Mouse (Mus musculus): ENCODE results near the gene Olfr1047. TPM values are rescaled to one million over a fixed set of nuclear protein-coding genes. Genes with fewer than 3 reads are reported as not detected.

Gene Olfr1047
- not detected in 2 replicates for polyA plus RNA-seq (2015; fragmentation: Nextera tagmentation; extraction: Ambion mirVana)

DNA sequence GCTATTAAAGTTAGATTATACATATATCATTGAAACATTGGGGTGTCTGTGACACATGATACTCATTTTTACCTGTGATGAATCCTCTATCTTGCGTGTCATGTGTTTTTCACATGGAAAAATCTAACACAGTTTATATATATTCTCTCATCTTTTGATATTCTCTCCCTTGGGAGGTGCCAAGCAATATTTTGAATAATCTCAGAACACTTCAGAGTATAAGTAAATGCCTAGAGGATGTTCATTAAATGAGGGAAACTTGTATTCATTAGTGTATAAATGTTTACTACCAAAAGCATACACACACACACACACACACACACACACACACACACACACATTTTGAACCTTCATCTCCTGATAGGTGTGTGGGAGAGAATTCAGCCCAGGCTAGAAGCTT, at the start of gene Olfr1047:
Gene Olfr1047 (minus strand): TSS at position 101 of the 400 bp plus-strand sequence.

GRCm38 (mm10) chr2:86278988-86279387, 47.8 kb upstream of the Olfr1047 start, which contains the start of gene Olfr1051:
TSS of gene Olfr1051 (minus strand) at chr2:86279088.

GRCm38 (mm10) chr2:86258228-86258627, 27.0 kb upstream of the Olfr1047 start, which contains the start of gene Olfr1049:
TSS of gene Olfr1049 (minus strand) at chr2:86258328.

GRCm38 (mm10) chr2:86240189-86240588, 9.0 kb upstream of the Olfr1047 start, which contains the start of gene Olfr1048:
TSS of gene Olfr1048 (minus strand) at chr2:86240289.

DNA sequence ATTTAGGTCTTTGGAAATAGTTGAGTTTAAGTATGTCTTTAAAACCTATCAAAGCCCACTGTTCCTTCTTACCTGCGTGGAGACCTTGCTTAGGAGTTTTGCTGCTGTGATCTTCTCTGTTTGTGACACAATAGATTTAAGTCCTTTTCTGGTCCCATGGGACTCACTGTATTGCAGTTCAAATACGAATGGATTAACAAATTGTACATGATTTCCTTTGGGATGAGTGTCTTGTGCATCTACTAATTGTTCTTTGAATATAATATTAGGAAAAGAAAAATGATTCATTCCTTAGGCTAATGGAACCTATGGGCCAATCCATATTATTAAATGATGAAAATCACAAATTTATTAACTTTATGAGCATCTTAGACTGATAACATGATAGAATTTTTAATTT, 12.0 kb downstream of the Olfr1047 start, which contains the start of gene Olfr1046:
Gene Olfr1046 (minus strand): TSS at position 101 of the 400 bp plus-strand sequence.

DNA sequence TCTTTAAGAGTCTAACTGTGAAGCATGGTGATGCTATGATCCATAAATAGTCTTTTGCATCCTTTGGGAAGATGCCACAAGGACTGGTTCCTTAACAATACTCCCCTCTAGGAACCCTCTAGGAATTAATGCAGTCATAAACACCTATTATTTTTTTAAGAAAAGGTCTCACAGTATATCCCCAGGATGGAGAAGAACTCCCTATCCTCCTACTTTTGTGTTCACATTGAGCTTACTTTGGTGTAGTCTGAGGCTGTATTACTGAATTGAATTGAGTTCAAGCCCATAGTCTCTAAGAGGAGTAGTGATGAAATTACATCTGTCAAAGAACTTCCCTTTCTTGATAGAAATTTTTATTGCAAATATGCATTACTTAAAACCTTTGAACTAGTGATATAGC, 28.3 kb downstream of the Olfr1047 start, which contains the start of gene Olfr1045:
Gene Olfr1045 (minus strand): TSS at position 101 of the 400 bp plus-strand sequence.

GRCm38 (mm10) chr2:86185583-86185982, 45.6 kb downstream of the Olfr1047 start, which contains the start of gene Olfr52:
TSS of gene Olfr52 (minus strand) at chr2:86185683.

DNA sequence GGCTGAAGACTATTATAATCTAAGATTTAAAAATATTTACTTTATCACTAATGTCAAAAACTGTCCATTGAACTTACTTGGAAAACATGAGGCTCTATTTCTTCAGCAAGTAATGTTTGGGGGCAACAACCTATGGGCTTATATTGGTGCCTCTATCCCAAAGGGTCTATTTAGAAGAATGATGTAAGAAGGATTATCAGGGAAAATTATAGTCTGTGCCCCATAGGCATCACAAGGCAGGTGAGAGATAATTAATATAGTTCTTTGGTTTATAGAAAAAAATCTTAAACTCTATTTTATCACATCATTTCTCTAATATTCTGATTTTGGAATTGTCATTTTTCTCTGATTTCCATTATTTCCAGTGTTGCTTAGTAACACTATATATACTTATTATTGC, 53.5 kb downstream of the Olfr1047 start, which contains the start of gene Olfr1044:
Gene Olfr1044 (minus strand): TSS at position 101 of the 400 bp plus-strand sequence.

Other genes starting within 250 kb of the Olfr1047 start
- gene Olfr1031, start 241.1 kb downstream of the Olfr1047 start, polyA plus RNA-seq (2015; fragmentation: Nextera tagmentation; extraction: Ambion mirVana), result not detected in 2 replicates
- gene Olfr1032, start 225.9 kb downstream of the Olfr1047 start, polyA plus RNA-seq (2015; fragmentation: Nextera tagmentation; extraction: Ambion mirVana), result not detected in 2 replicates
- gene Olfr1033, start 210.8 kb downstream of the Olfr1047 start, polyA plus RNA-seq (2015; fragmentation: Nextera tagmentation; extraction: Ambion mirVana), result 6.6 and 7.4 TPM in 2 replicates
- gene Olfr1034, start 185.5 kb downstream of the Olfr1047 start, polyA plus RNA-seq (2015; fragmentation: Nextera tagmentation; extraction: Ambion mirVana), result 0.05 and 0.08 TPM in 2 replicates
- gene Olfr1036, start 157.4 kb downstream of the Olfr1047 start, polyA plus RNA-seq (2015; fragmentation: Nextera tagmentation; extraction: Ambion mirVana), result not detected in 2 replicates
- gene Olfr1037, start 144.0 kb downstream of the Olfr1047 start, polyA plus RNA-seq (2015; fragmentation: Nextera tagmentation; extraction: Ambion mirVana), result not detected in 2 replicates
- not detected in 2 replicates for gene Olfr1039, start 95.5 kb downstream of the Olfr1047 start, polyA plus RNA-seq (2015; fragmentation: Nextera tagmentation; extraction: Ambion mirVana)
- not detected in 2 replicates for gene Olfr1040, start 84.7 kb downstream of the Olfr1047 start, polyA plus RNA-seq (2015; fragmentation: Nextera tagmentation; extraction: Ambion mirVana)
- gene Olfr1042, start 69.6 kb downstream of the Olfr1047 start, polyA plus RNA-seq (2015; fragmentation: Nextera tagmentation; extraction: Ambion mirVana), result 0.08 TPM in 1 of 2 replicates, not detected in the other
- not detected in 2 replicates for gene Olfr1043, start 63.9 kb downstream of the Olfr1047 start, polyA plus RNA-seq (2015; fragmentation: Nextera tagmentation; extraction: Ambion mirVana)
- gene Olfr1044, start 53.6 kb downstream of the Olfr1047 start, polyA plus RNA-seq (2015; fragmentation: Nextera tagmentation; extraction: Ambion mirVana), result not detected in 2 replicates
- not detected in 2 replicates for gene Olfr52, start 45.7 kb downstream of the Olfr1047 start, polyA plus RNA-seq (2015; fragmentation: Nextera tagmentation; extraction: Ambion mirVana)
- gene Olfr1045, start 28.4 kb downstream of the Olfr1047 start, polyA plus RNA-seq (2015; fragmentation: Nextera tagmentation; extraction: Ambion mirVana), result not detected in 2 replicates
- gene Olfr1046, start 12.1 kb downstream of the Olfr1047 start, polyA plus RNA-seq (2015; fragmentation: Nextera tagmentation; extraction: Ambion mirVana), result not detected in 2 replicates
- not detected in 2 replicates for gene Olfr1048, start 8.9 kb upstream of the Olfr1047 start, polyA plus RNA-seq (2015; fragmentation: Nextera tagmentation; extraction: Ambion mirVana)
- gene Olfr1049, start 26.9 kb upstream of the Olfr1047 start, polyA plus RNA-seq (2015; fragmentation: Nextera tagmentation; extraction: Ambion mirVana), result not detected in 2 replicates
- not detected in 2 replicates for gene Olfr1051, start 47.7 kb upstream of the Olfr1047 start, polyA plus RNA-seq (2015; fragmentation: Nextera tagmentation; extraction: Ambion mirVana)
- not detected in 2 replicates for gene Olfr1052, start 61.1 kb upstream of the Olfr1047 start, polyA plus RNA-seq (2015; fragmentation: Nextera tagmentation; extraction: Ambion mirVana)
- gene Olfr1053, start 83.9 kb upstream of the Olfr1047 start, polyA plus RNA-seq (2015; fragmentation: Nextera tagmentation; extraction: Ambion mirVana), result not detected in 2 replicates
- gene Olfr1054, start 104.0 kb upstream of the Olfr1047 start, polyA plus RNA-seq (2015; fragmentation: Nextera tagmentation; extraction: Ambion mirVana), result not detected in 2 replicates
- not detected in 2 replicates for gene Olfr1055, start 118.9 kb upstream of the Olfr1047 start, polyA plus RNA-seq (2015; fragmentation: Nextera tagmentation; extraction: Ambion mirVana)
- not detected in 2 replicates for gene Olfr1056, start 131.1 kb upstream of the Olfr1047 start, polyA plus RNA-seq (2015; fragmentation: Nextera tagmentation; extraction: Ambion mirVana)
- not detected in 2 replicates for gene Olfr1057, start 147.0 kb upstream of the Olfr1047 start, polyA plus RNA-seq (2015; fragmentation: Nextera tagmentation; extraction: Ambion mirVana)
- not detected in 2 replicates for gene Olfr1058, start 157.2 kb upstream of the Olfr1047 start, polyA plus RNA-seq (2015; fragmentation: Nextera tagmentation; extraction: Ambion mirVana)
- gene Olfr1061, start 182.6 kb upstream of the Olfr1047 start, polyA plus RNA-seq (2015; fragmentation: Nextera tagmentation; extraction: Ambion mirVana), result not detected in 2 replicates
- not detected in 2 replicates for gene Olfr1062, start 195.3 kb upstream of the Olfr1047 start, polyA plus RNA-seq (2015; fragmentation: Nextera tagmentation; extraction: Ambion mirVana)
- gene Olfr1065, start 219.2 kb upstream of the Olfr1047 start, polyA plus RNA-seq (2015; fragmentation: Nextera tagmentation; extraction: Ambion mirVana), result not detected in 2 replicates
- not detected in 2 replicates for gene Olfr1066, start 224.9 kb upstream of the Olfr1047 start, polyA plus RNA-seq (2015; fragmentation: Nextera tagmentation; extraction: Ambion mirVana)